Mouse (Mus musculus): Measurements from ENCODE around the gene Csf3r.
"Not testable (repeated sequence)": the region's sequence is repeated elsewhere in the genome, so short reads cannot be mapped to it uniquely, and the experiment has no call there.

Csf3r gene

DNA sequence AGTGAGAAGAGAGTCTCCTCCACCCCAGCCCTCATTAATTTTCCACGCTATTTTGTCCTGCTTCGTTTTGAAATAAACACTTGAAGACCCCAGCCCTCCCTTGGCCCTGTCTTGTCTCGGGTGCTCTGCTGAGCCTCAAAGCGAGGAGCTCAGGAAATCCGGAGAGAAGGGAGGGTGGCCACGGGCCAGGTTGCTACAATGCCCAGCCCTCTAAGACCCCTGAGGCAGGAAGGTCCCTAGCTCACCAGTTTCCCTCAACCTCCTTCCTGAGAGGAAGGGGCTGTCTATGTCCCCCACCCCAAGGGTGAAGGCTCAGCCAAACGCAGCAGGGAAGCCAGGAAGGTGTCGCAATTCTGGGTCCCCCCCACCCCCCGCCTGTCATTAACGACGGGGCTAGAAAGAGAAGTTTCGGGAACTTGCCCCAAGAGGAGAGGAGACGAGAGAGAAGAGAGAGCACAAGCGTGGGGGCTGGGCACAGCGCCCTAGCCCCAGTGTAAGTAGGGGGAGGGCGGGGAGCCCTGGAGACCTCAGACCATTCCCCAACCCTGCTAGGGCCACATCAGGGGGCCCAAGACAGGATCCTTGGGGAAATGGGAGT lies at the start of gene Csf3r:
Gene Csf3r, plus strand, starts transcription at position 248 of the 598 bp plus-strand sequence.
- DNase-seq (ENCODE audit: low spot score) = no peak

DNA sequence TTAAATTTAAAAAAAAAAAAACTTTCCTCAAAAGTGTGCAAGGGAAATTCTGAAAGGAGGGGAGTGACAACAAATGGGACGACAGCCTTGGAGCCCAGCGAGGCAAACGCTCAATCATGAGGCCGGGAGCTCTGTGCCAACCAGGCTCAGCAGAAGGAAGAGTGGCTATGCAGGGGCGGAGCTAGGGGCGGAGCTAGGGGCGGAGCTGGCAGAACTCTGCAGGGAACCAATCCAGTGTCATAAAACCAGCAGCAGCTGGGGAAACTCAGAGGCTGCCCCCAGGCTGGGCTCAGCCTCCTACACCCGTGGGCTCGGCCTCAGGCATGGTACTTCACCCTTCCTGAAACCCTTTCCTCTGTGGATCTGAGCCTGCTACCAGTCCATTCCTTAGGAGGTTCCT lies 46.6 kb upstream of the Csf3r start:
- no peak for DNase-seq (ENCODE audit: low spot score)

DNA sequence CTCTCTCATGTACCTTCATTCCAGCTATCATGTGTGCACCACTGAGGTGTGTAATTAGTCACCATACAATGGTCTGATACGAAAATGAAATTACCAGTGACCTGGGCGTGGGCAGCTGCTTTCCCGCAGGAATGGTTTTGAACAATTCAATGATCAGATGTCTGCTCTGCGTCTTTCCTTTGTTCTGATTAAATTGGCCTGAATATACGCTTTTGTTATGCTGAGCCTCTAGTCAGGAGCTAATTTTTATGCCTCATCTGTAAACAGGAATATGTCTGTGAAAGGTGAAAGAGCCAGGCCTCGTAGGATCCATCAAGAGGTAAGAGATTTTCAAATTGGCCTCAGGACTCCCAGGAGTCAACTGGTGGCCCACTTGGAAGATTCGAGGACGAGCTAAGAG lies 41.1 kb upstream of the Csf3r start:
- DNase-seq (ENCODE audit: low spot score) = no peak

DNA sequence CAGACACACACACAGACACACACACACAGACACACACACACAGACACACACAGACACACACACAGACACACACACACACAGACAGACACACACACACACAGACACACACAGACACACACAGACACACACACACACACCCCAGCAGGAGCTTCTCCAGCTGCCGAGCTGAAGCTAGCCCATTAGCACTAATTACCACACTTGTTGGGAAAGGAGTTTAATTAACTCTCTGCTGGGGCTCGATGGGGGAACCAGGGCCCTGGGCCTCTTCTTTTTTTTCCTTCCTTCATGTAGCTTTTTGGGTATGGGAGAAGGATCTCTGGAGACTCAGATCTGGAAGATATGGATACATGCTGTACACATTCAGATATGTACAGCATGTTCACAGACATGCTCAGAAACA lies 38.6 kb upstream of the Csf3r start:
- not testable (repeated sequence) for DNase-seq (ENCODE audit: low spot score)

DNA sequence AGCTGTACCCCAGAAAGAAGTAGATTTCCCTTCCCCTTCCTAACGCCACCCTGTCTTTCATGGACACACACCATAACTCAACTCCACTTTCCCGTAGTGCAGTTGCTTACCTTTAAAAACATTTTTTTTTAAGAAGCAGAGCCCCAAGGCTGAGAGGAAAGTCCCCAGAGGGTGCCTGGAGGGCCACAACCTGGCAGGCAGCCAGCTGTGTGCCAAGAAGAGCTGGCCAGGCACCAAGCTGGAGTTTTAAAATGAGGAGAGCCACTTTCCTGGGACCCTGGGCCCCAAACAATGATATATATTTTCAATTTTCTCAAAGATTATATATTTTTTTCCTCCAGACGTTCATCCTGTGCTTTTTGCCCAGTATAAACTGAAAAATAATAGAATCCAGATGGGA lies 37.3 kb upstream of the Csf3r start:
- no peak for DNase-seq (ENCODE audit: low spot score)

GRCm38 (mm10) chr4:125989061-125989460 lies 35.3 kb upstream of the Csf3r start:
- peak; percentile 29 for DNase-seq (ENCODE audit: low spot score)

- DNase-seq (ENCODE audit: low spot score) = peak; percentile 78
Observed at GRCm38 (mm10) chr4:125990143-125990542, 34.2 kb upstream of the Csf3r start.

DNA sequence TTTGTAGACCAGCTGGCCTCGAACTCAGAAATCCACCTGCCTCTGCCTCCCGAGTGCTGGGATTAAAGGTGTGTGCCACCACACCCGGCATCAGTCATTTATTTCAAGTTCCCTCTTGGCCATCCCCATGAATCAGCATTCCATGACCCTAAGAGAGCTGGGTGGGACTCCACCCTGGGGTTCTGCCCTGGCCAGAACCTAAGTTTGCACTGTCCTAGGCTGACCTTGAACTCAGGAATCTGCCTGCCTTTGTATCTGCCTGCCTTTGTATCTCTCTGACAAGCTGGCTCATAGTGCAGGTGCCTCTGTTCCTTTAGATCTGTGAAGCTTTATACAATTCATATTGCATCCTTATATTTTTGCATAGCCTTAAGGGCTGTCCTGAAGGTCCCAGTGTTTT lies 32.1 kb upstream of the Csf3r start:
- no peak for DNase-seq (ENCODE audit: low spot score)

DNA sequence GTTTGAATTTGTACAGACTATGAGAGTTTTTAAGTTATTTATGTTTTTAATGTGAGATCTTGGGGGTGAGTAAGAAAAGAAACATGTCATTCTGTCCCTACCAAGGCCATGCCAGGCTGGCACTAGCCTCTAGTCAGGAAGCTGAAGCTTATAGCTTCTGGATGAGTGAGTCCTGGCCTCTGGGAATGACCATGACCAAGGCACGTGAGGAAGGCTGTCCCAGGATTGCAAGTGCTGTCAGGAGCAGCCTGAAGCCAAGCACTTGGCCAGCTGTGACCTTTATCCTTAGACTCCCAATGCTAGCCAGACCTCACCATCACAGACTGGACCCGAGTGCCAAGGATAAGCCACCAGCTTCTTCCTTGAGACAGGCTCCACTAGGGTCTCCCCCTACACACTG lies 31.4 kb upstream of the Csf3r start:
- DNase-seq (ENCODE audit: low spot score) = no peak

DNA sequence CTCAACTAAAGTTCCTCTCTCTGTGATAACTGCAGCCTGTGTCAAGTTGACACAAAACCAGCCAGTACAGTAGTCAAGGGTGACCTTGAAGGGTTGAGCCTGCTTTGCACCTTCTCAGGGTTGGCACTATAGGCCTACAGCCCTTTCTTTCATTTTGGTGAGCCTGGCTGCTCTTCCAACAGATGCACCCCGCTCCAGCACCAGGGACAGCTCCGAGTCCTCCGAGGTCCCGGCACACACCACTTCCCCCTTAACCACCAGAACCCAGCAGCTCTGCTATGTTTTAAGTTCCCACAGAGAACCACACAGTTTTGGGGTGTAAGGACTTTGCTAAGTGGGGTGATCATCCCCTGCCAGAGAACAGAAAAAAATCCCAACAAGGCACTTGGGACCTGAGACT lies 27.8 kb upstream of the Csf3r start:
- no peak for DNase-seq (ENCODE audit: low spot score)

DNA sequence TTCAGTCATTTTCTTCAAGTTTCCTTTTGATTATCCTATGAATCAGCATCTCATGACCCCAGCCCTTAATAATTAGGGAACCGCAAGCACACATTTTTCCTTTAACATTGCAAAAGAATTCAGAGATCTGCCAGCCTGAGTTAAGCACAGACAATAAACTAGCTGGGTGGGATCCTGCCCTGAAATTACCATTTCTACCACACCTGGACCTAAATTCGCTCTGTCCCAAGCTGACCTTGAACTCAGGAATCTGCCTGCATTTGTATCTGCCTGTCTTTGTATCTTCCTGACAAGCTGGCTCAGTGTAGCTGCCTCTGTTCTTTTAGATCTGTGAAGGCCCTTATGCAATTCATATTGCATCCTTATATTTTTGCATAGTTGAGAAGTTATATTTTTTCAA lies 26.5 kb upstream of the Csf3r start:
- DNase-seq (ENCODE audit: low spot score) = no peak

GRCm38 (mm10) chr4:126001311-126002199 lies 22.8 kb upstream of the Csf3r start:
- DNase-seq (ENCODE audit: low spot score) = no peak

- no peak for DNase-seq (ENCODE audit: low spot score)
Observed at GRCm38 (mm10) chr4:126017676-126018332, 6.5 kb upstream of the Csf3r start.

- DNase-seq (ENCODE audit: low spot score) = no peak
Observed at GRCm38 (mm10) chr4:126018966-126019538, 5.3 kb upstream of the Csf3r start.

DNA sequence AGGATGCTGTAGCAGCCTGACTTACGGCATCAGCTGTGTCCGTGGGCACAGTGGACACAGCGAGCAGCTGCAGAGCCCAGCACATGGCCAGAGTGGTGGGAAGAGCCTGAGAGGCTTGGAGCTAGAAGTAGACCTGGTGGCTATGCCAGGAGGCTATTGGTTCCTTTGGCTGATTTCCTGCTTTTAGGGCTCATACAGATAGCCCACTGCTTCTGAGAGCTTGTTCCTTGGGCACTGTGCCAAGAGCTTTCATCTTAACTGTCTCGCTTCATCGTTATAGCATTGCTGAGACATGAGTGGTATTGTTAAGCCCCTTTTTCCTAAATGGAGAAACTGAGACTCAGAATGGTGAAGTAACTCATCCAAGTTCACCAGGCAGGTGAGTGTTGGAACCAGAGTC lies 1.5 kb downstream of the Csf3r start:
- DNase-seq (ENCODE audit: low spot score) = no peak

DNA sequence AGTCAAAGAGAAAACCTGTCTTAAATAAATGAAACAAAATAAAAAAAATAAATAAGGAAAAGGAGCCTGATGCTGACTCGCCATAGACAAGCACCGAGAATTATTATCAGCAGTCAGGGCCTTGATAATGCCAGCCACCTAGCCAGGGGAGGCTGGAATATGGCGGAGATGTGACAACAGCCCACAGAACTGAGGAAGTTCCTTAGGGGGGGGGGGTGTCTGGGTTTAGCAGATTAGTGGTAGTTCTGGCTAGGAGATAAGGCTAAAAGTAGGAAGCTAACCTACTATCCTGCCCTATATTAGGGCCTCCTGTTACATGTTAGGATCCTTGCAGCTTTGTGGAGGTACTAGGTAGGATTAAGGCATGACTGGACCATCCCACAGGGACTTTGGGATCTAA lies 3.6 kb downstream of the Csf3r start:
- no peak for DNase-seq (ENCODE audit: low spot score)

DNA sequence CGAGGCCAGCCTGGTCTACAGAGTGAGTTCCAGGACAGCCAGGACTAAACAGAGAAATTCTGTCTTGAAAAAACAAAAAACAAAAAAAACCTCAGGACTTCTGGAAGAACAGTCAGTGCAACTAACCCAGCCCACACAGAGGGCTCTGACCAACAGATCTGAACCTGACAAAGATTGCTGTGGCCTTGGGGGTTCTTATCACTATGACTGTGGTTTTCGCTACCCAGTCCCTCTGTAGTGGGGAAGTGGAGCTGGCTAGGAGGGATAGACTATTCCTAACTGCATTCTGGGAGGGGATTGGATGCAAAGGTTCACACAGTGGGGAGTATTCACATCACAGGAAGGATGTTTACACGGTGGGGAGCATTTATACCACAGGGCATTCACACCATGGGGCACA lies 4.7 kb downstream of the Csf3r start:
- DNase-seq (ENCODE audit: low spot score) = no peak

GRCm38 (mm10) chr4:126030705-126031104 lies 6.4 kb downstream of the Csf3r start:
- DNase-seq (ENCODE audit: low spot score) = no peak

DNA sequence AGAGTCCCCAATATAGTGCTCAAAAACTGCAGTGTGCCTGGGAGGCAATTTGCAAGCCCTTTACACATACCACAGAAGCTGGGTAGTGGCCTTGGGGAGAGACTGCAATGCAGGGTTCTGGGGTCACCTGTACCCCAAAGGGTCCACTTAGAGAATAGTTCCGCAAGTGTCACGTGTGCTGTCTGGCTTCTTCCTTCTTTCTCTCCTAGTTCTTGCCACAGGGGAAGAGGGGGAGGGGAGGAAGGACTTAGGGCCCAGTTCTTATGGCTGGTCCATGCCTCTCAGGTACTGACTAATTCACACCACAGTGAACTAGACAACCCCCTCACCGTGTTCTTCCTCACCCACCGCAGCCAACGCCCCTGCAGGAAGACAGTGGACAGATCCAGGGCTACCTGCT lies 11.1 kb downstream of the Csf3r start:
- no peak for DNase-seq (ENCODE audit: low spot score)

- DNase-seq (ENCODE audit: low spot score) = peak; percentile 91
Observed at GRCm38 (mm10) chr4:126046851-126047585, 22.7 kb downstream of the Csf3r start, which contains the start of gene Mrps15. Gene Mrps15, plus strand, starts transcription at chr4:126046925.

GRCm38 (mm10) chr4:126051617-126052016 lies 27.3 kb downstream of the Csf3r start:
- DNase-seq (ENCODE audit: low spot score) = no peak

Measured in MN1 (cell line).